Mouse (Mus musculus) heart, postnatal 36 days (tissue): Measurements from ENCODE around the gene Gp5. TPM values are rescaled to one million over a fixed set of nuclear protein-coding genes. Genes with fewer than 3 reads are reported as not detected.

Experiments
- total RNA-seq, 2 experiments: library from RNA; stranded (reverse); gene quantifications; 2 replicates each; pipeline ENCODE4 v1.2.3; 2021

The Gp5 gene
- total RNA-seq, 2 experiments from 2014 or later: 0.38 to 0.44 TPM

Other genes with a start within 250 kb of the Gp5 start
- 10 to 100 TPM; 20.6 to 27.4 TPM for gene Hes1, start 246.4 kb downstream of the Gp5 start, total RNA-seq
- under 1 TPM; 0.11 to 0.19 TPM for gene Cpn2, start 43.3 kb downstream of the Gp5 start, total RNA-seq
- gene Lrrc15, start 27.5 kb downstream of the Gp5 start, total RNA-seq: under 1 TPM; 0.16 to 0.17 TPM
- 10 to 100 TPM; 53.9 to 56.4 TPM for gene Atp13a3, start 95.2 kb upstream of the Gp5 start, total RNA-seq
- gene Tmem44, start 240.1 kb upstream of the Gp5 start, total RNA-seq: 1 to 10 TPM; 5.1 to 8.5 TPM